Mouse (Mus musculus): ENCODE measurements around the gene Nin.

Gene Nin

DNA sequence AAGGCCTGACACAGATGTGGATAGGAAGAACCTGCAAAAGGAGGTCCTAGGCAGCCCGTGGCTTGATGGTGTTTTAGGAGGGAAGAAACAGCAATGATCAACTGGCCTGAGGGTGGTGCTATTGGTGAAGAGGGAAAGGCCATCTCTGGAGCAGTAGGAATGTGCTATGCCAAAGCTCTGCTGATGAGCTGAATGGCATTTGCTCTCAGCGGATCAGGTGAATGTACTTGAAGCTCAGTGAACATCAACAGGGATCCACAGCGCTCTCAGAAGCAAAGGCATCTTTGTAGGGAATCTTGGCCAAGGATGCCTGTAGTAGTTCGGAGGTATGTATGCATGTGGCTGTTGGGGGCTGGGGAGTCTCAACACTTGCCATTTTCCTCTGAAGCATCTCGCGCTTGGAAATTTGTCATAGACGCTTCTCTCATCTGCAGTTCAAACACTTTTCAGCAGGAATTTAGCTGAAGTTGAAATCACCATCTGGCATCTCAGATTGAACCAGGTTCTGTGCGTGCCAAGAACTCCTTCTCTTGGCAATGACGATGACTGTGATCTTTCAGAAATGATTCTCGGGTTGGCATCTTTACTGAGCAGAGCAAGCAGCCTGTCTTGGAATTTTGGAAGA, 5.3 kb upstream of the Nin start:
- no peak for DNase-seq (ENCODE audit: low spot score)

- DNase-seq (ENCODE audit: low spot score): no peak
Measured at GRCm38 (mm10) chr12:70117146-70117545, 3.6 kb upstream of the Nin start.

- DNase-seq (ENCODE audit: low spot score): no peak
Measured at GRCm38 (mm10) chr12:70112090-70112383, 1.5 kb downstream of the Nin start.

GRCm38 (mm10) chr12:70111367-70112089, 2.0 kb downstream of the Nin start:
- peak; percentile 66 for DNase-seq (ENCODE audit: low spot score)

DNA sequence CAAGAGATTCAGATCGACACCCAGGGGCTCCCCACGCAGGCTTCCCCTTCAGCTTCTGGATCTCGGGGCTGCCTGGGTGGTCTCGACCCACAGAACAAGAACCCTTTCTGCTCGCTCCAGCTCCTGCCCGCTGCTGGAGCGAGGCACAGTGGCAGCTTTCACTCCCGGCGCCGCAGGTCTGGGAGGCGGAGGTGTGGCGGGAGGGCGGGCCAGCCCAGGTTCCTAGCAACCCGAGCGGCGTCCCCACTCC, 2.5 kb downstream of the Nin start:
- no peak for DNase-seq (ENCODE audit: low spot score)

DNA sequence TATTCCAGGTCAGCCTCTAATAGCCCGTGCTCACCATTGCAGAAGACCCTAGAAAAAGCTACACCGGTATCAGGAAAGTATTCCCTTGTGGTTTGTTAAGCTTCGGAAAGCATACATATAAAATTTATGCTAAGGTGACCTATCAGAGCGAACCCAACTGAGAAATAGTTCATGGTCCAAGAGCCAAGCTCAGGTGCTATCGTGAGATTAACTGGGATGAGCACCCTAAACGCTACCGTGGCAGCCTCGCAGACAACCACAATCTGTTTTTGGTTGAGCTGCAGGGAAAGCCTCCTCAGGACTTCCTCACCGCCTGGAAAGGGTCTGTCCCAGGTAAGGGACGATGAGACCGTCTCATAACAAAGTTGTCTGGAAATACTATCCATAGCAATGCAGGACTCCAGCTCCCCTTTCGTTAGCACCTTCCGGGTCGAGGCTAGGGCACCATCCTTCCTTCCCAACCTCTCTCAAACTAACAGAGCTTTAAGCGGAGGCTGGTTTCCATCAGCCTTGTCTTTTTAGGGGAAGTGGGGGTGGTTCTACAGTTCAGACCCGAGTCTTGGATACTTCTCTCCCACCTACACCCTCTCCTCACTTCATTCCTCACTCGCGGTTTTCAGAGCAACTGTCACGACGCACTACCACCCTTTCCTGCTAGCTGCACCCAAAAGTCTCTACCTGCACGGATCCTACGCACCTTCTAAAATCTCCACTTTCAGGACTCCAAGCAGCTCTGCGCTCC, 3.0 kb downstream of the Nin start:
- no peak for DNase-seq (ENCODE audit: low spot score)

GRCm38 (mm10) chr12:70109921-70110320, 3.6 kb downstream of the Nin start:
- DNase-seq (ENCODE audit: low spot score): no peak

- no peak for DNase-seq (ENCODE audit: low spot score)
Measured at GRCm38 (mm10) chr12:70108104-70108503, 5.4 kb downstream of the Nin start.

DNA sequence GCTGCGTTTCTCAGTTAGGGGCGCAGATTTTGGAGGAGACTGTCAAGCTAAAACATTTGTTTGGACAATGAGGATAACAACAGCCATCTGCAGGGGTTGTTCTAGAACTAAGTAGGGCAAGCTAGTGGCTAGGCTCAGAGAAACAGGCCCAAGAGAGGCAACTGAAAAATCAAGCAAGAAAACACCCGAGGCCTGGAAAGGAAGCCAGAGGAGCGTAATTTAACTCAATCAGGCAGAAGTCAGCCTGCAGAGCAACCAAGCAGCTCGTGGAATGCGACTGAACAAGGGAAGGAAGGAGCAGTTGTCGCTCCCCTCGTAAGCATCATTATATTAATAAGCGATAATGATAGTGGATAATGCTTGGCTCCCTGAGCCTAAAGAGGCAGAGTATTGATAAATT, 7.0 kb downstream of the Nin start:
- DNase-seq (ENCODE audit: low spot score): no peak

GRCm38 (mm10) chr12:70105885-70106284, 7.6 kb downstream of the Nin start:
- DNase-seq (ENCODE audit: low spot score): no peak

- DNase-seq (ENCODE audit: low spot score): no peak
Measured at GRCm38 (mm10) chr12:70104776-70105420, 8.6 kb downstream of the Nin start.

- no peak for DNase-seq (ENCODE audit: low spot score)
Measured at GRCm38 (mm10) chr12:70104199-70104598, 9.3 kb downstream of the Nin start.

GRCm38 (mm10) chr12:70103257-70103656, 10.3 kb downstream of the Nin start:
- no peak for DNase-seq (ENCODE audit: low spot score)

DNA sequence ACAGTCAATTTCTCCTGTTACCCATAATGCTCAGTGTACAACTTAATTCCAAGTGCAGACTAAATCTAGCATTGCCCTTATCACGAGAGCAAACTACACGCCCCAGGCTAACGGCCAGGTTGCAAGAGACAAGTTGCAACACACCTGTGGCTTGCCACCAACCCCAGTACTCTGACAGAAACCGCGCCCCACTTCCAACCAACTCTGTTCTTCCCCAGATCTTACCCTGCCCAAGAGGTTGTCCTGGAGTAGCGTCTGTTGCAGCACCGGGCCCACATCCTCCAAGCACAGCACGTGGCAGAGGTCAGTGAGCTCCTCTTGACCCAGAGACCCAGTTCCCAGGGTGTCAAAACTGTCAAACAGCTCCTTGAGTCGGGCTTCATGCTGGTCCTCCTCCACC, 11.1 kb downstream of the Nin start:
- DNase-seq (ENCODE audit: low spot score): no peak

DNA sequence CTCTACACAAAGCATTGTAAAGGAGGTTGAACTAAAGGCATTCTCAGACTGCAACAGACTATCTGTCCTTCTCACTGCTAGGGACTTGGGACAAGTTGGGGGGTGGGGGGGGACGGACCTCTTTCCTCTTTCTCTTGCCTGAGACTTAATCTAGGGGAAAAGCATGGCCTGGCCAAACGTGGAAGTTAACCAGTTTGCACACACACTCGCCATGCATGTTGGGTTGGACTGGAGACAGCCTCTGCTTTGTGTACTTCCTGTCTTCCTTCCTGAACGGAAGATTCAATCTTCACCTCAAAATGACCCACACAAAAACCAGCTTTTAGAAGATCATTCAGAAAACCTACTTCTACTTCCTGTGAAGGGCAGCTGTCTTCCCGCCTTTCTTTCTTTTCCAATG, 11.7 kb downstream of the Nin start:
- no peak for DNase-seq (ENCODE audit: low spot score)

GRCm38 (mm10) chr12:70097901-70098300, 15.6 kb downstream of the Nin start:
- DNase-seq (ENCODE audit: low spot score): no peak

DNA sequence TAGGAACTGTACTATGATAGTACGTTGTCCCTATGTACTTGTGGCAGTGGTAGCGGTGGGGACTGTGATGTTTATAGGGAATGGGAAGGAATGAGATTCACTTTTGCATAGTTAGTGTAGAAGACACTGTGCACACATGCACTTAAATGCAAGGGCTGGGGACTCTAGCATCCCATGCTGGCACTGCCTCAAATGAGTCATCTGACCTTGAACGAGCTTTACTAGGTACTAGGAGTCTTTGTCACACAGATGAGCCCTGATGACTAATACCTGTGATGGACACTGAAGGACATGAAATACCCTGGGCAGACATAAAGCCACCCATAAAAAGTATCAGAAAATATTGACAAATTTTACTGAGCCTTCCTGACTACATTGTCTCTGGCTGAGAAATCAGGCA, 16.2 kb downstream of the Nin start:
- DNase-seq (ENCODE audit: low spot score): no peak

GRCm38 (mm10) chr12:70093266-70093893, 20.1 kb downstream of the Nin start:
- DNase-seq (ENCODE audit: low spot score): no peak

GRCm38 (mm10) chr12:70088297-70088696, 25.2 kb downstream of the Nin start:
- no peak for DNase-seq (ENCODE audit: low spot score)

DNA sequence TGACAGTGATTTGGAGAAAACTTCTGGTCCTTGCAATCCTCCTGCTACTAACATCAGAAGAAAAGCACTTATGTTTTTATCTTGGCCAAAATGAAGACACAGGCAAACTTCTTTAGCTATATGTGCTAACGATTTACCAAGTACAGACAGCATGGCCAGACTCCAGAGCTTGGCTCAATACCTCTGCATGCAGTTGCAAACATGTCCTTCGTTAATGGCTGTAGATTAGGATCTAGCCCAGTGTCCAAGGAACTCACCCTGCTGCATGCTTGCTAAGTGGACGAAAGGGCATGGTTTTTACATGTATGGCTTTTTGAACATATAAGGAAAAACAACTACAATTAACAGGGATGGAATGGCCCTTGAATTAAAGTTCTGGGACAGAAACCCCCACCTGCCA, 28.2 kb downstream of the Nin start:
- no peak for DNase-seq (ENCODE audit: low spot score)

GRCm38 (mm10) chr12:70084198-70084597, 29.3 kb downstream of the Nin start:
- DNase-seq (ENCODE audit: low spot score): no peak

DNA sequence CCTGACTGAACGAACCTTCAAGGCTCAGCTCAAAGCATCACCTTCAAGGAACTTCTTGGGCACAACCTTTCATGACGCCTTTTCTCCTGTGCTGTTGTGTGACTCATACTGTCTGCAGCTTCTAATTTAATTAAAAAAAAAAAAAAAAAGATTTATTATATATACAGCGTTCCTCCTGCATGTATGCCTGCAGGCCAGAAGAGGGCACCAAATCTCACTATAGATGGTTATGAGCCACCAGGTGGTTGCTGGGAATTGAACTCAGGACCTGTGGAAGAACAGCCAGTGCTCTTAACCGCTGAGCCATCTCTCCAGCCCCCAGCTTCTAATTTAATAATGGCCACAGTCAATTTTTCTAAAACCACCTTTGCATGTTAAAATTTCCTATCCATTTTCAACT, 29.8 kb downstream of the Nin start:
- DNase-seq (ENCODE audit: low spot score): no peak

Data from ovary, postnatal 14 days (tissue).